Comparison of ENCODE assay signal across 7 mouse cellular contexts in genomic region chrX:134297195-134297594, GRCm38 (mm10). TPM values are rescaled to one million over a fixed set of nuclear protein-coding genes. Genes with fewer than 3 reads are reported as not detected.
DNase-seq lines count a peak whose midpoint lies in the region; ATAC-seq and TF ChIP-seq lines count a peak whose summit lies in the region.

No protein-coding gene starts in this region.

- no peak overlapping the region for H3K27ac ChIP-seq in lung, embryonic 14.5 days (ENCODE audit: low read depth)
- no peak overlapping the region for H3K27ac ChIP-seq in embryonic facial prominence, embryonic 11.5 days (replicated peaks; ENCODE audit: low read depth, low read length)
- H3K27ac ChIP-seq in hindbrain, embryonic 15.5 days (replicated peaks) = peak overlapping the region; percentile 85
- no peak overlapping the region for H3K27ac ChIP-seq in liver, embryonic 12.5 days

- H3K4me2 ChIP-seq in lung, embryonic 14.5 days = peak overlapping the region; percentile 62
- H3K4me2 ChIP-seq in embryonic facial prominence, embryonic 11.5 days (ENCODE audit: low read depth, low read length) = peak overlapping the region; percentile 21
- peak overlapping the region; percentile 56 for H3K4me2 ChIP-seq in hindbrain, embryonic 15.5 days
- H3K4me2 ChIP-seq in liver, embryonic 12.5 days = no peak overlapping the region

- TF ChIP-seq CTCF in lung, embryonic 14.5 days (IDR thresholded peaks at IDR 0.05; ENCODE audit: low read depth) = no peak

- H3K9me3 ChIP-seq in lung, embryonic 14.5 days (ENCODE audit: low read depth, low read length) = no peaks in the 10 kb centered on the region
- H3K9me3 ChIP-seq in embryonic facial prominence, embryonic 11.5 days (replicated peaks; ENCODE audit: control insufficient read depth, low read length) = no peaks in the 10 kb centered on the region
- no peaks in the 10 kb centered on the region for H3K9me3 ChIP-seq in hindbrain, embryonic 15.5 days
- H3K9me3 ChIP-seq in liver, embryonic 12.5 days (replicated peaks) = no peaks in the 10 kb centered on the region

- no peak for DNase-seq in lung, embryonic 14.5 days
- no peak for DNase-seq in lung, postnatal 14 days
- DNase-seq in embryonic facial prominence, embryonic 11.5 days (ENCODE audit: low spot score) = no peak
- DNase-seq in retina, embryonic 14.5 days (ENCODE audit: low spot score) = peak; percentile 3
- no peak for DNase-seq in embryo, embryonic 11 days

- H3K4me3 ChIP-seq in lung, embryonic 14.5 days (ENCODE audit: low read depth, low read length) = no peak overlapping the region
- no peak overlapping the region for H3K4me3 ChIP-seq in embryonic facial prominence, embryonic 11.5 days (ENCODE audit: low read depth, low read length)
- peak overlapping the region; percentile 57 for H3K4me3 ChIP-seq in hindbrain, embryonic 15.5 days
- no peak overlapping the region for H3K4me3 ChIP-seq in liver, embryonic 12.5 days

- H3K9ac ChIP-seq in lung, embryonic 14.5 days = no peak overlapping the region
- no peak overlapping the region for H3K9ac ChIP-seq in embryonic facial prominence, embryonic 11.5 days (replicated peaks; ENCODE audit: low read length)
- peak overlapping the region; percentile 1; the same call in 1 of the 2 replicates for H3K9ac ChIP-seq in hindbrain, embryonic 15.5 days
- H3K9ac ChIP-seq in liver, embryonic 12.5 days = no peak overlapping the region

- WGBS in lung, embryonic 14.5 days = 46% methylated on average over 4 of the region's 4 CpGs
- WGBS in embryonic facial prominence, embryonic 11.5 days = 39% methylated on average over 4 of the region's 4 CpGs
- WGBS in hindbrain, embryonic 15.5 days = 25% methylated on average over 4 of the region's 4 CpGs
- WGBS in liver, embryonic 12.5 days (ENCODE audit: insufficient replicate concordance) = 32% methylated on average over 4 of the region's 4 CpGs

- H3K27me3 ChIP-seq in lung, embryonic 14.5 days (ENCODE audit: insufficient read depth, low read length) = 0 out of 2 replicates have a peak, but pooled peaks cover 3% of the 10 kb centered on the region
- 0 out of 2 replicates have a peak, but pooled peaks cover 3% of the 10 kb centered on the region for H3K27me3 ChIP-seq in embryonic facial prominence, embryonic 11.5 days (ENCODE audit: control insufficient read depth, insufficient read depth, low read length)
- 0 out of 2 replicates have a peak, but pooled peaks cover 1% of the 10 kb centered on the region for H3K27me3 ChIP-seq in hindbrain, embryonic 15.5 days
- H3K27me3 ChIP-seq in liver, embryonic 12.5 days (replicated peaks) = peaks cover 51% of the 10 kb centered on the region

- H3K36me3 ChIP-seq in lung, embryonic 14.5 days (ENCODE audit: insufficient read depth) = no peaks in the 10 kb centered on the region
- H3K36me3 ChIP-seq in embryonic facial prominence, embryonic 11.5 days (replicated peaks; ENCODE audit: control insufficient read depth, insufficient read depth, low read depth, low read length) = no peaks in the 10 kb centered on the region
- no peaks in the 10 kb centered on the region for H3K36me3 ChIP-seq in hindbrain, embryonic 15.5 days
- H3K36me3 ChIP-seq in liver, embryonic 12.5 days = no peaks in the 10 kb centered on the region

- H3K4me1 ChIP-seq in lung, embryonic 14.5 days (ENCODE audit: insufficient read depth) = no peaks in the 10 kb centered on the region
- H3K4me1 ChIP-seq in embryonic facial prominence, embryonic 11.5 days (ENCODE audit: control insufficient read depth, insufficient read depth, low read length) = no peaks in the 10 kb centered on the region
- H3K4me1 ChIP-seq in hindbrain, embryonic 15.5 days (replicated peaks) = 0 out of 2 replicates have a peak, but pooled peaks cover 4% of the 10 kb centered on the region
- no peaks in the 10 kb centered on the region for H3K4me1 ChIP-seq in liver, embryonic 12.5 days

- no peak for ATAC-seq in lung, embryonic 14.5 days (ENCODE audit: insufficient read depth)
- ATAC-seq in embryonic facial prominence, embryonic 11.5 days (replicated peaks; ENCODE audit: insufficient number of reproducible peaks, low FRiP score, low TSS enrichment, low read depth) = no peak
- ATAC-seq in hindbrain, embryonic 15.5 days (ENCODE audit: low FRiP score, low read depth) = no peak
- ATAC-seq in liver, embryonic 12.5 days = no peak

RNA-seq across cellular contexts. Expression of gene Tmem35a, which starts 2.2 kb away (rescaled TPM):
- polyA plus RNA-seq in lung, embryonic 14.5 days (2014; fragmentation: Nextera tagmentation; extraction: Ambion mirVana) = 3.7 and 4.0 TPM in 2 replicates
- 13.9 and 15.5 TPM in 2 replicates for polyA plus RNA-seq in embryonic facial prominence, embryonic 11.5 days (2014; fragmentation: Nextera tagmentation; extraction: Ambion mirVana)
- 113 and 114 TPM in 2 replicates for polyA plus RNA-seq in hindbrain, embryonic 15.5 days (2015; fragmentation: Nextera tagmentation; extraction: Ambion mirVana)
- polyA plus RNA-seq in liver, embryonic 12.5 days (2016; fragmentation: Nextera tagmentation; extraction: Ambion mirVana) = 0.32 and 0.53 TPM in 2 replicates

RNA-seq across cellular contexts. Expression of gene Cenpi, which starts 10.7 kb away (rescaled TPM):
- 45.5 and 46.1 TPM in 2 replicates for polyA plus RNA-seq in lung, embryonic 14.5 days (2014; fragmentation: Nextera tagmentation; extraction: Ambion mirVana)
- polyA plus RNA-seq in embryonic facial prominence, embryonic 11.5 days (2014; fragmentation: Nextera tagmentation; extraction: Ambion mirVana) = 27.9 and 35.1 TPM in 2 replicates
- 6.3 and 8.6 TPM in 2 replicates for polyA plus RNA-seq in hindbrain, embryonic 15.5 days (2015; fragmentation: Nextera tagmentation; extraction: Ambion mirVana)
- polyA plus RNA-seq in liver, embryonic 12.5 days (2016; fragmentation: Nextera tagmentation; extraction: Ambion mirVana) = 23.3 and 29.2 TPM in 2 replicates

RNA-seq across cellular contexts. Expression of gene Trmt2b, which starts 20.4 kb away (rescaled TPM):
- 16.7 and 18.0 TPM in 2 replicates for polyA plus RNA-seq in lung, embryonic 14.5 days (2014; fragmentation: Nextera tagmentation; extraction: Ambion mirVana)
- polyA plus RNA-seq in embryonic facial prominence, embryonic 11.5 days (2014; fragmentation: Nextera tagmentation; extraction: Ambion mirVana) = 10.7 and 14.1 TPM in 2 replicates
- polyA plus RNA-seq in hindbrain, embryonic 15.5 days (2015; fragmentation: Nextera tagmentation; extraction: Ambion mirVana) = 6.7 and 7.3 TPM in 2 replicates
- polyA plus RNA-seq in liver, embryonic 12.5 days (2016; fragmentation: Nextera tagmentation; extraction: Ambion mirVana) = 11.3 and 11.4 TPM in 2 replicates
